Mouse (Mus musculus) neural tube, embryonic 14.5 days (tissue): ENCODE results near the gene Asic2. TPM values are rescaled to one million over a fixed set of nuclear protein-coding genes. Genes with fewer than 3 reads are reported as not detected.
"Not testable (repeated sequence)": the region's sequence is repeated elsewhere in the genome, so short reads cannot be mapped to it uniquely, and the experiment has no call there.

Source experiments
- ATAC-seq: fragments of 200-750 bp; cut with Nextera tagmentation; 2 replicates; pipeline ENCODE4 v1.8.0; 2017; ENCODE audit warnings: low read depth, mild to moderate bottlenecking, moderate TSS enrichment, moderate library complexity
- H3K27ac ChIP-seq: fragments of 300-500 bp; sonication (generic); 2 replicates; pipeline ENCODE4 v1.5.1; 2014; ENCODE audit warnings: low read depth, mild to moderate bottlenecking, control low read depth, low read length, moderate library complexity, mixed read lengths
- H3K27me3 ChIP-seq: fragments of 300-500 bp; sonication (generic); 2 replicates; pipeline ENCODE4 v1.6.1; 2014; ENCODE audit warnings: low read length; ENCODE audit not compliant: control insufficient read depth, insufficient read depth
- H3K36me3 ChIP-seq: fragments of 300-500 bp; sonication (generic); 2 replicates; pipeline ENCODE4 v1.6.1; 2014; ENCODE audit warnings: low read length, mixed read lengths; ENCODE audit not compliant: control insufficient read depth, insufficient read depth
- H3K4me1 ChIP-seq: fragments of 300-500 bp; sonication (generic); 2 replicates; pipeline ENCODE4 v1.6.1; 2014; ENCODE audit warnings: low read length; ENCODE audit not compliant: control insufficient read depth, insufficient read depth
- H3K4me2 ChIP-seq: fragments of 300-500 bp; sonication (generic); 2 replicates; pipeline ENCODE4 v1.6.1; 2014; ENCODE audit warnings: mild to moderate bottlenecking, low read depth, low read length, control low read depth
- H3K4me3 ChIP-seq: fragments of 300-500 bp; sonication (generic); 2 replicates; pipeline ENCODE4 v1.5.1; 2014; ENCODE audit warnings: low read depth, low read length, control low read depth, mixed read lengths
- H3K9ac ChIP-seq: fragments of 300-500 bp; sonication (generic); replicated peaks from 2 replicates; pipeline ENCODE4 v1.6.1; 2014; ENCODE audit warnings: low read depth, mild to moderate bottlenecking, control low read depth, low read length, mixed read lengths
- H3K9me3 ChIP-seq: fragments of 300-500 bp; sonication (generic); 2 replicates; pipeline ENCODE4 v1.6.1; 2016; ENCODE audit warnings: low read length; ENCODE audit not compliant: control insufficient read depth
- WGBS: fragments of 180-500 bp; shearing (Covaris S2); extraction: QIAGEN DNeasy Blood & Tissue Kit; methylation state at CpG from one replicate; pipeline ENCODE4 v1.1.7; 2014; 5-methylcytosine and 5-hydroxymethylcytosine counted together
- polyA plus RNA-seq: library from polyadenylated mRNA; unstranded; fragments of >200 nt; fragmentation: Nextera tagmentation; extraction: Ambion mirVana; gene quantifications from 2 replicates; pipeline ENCODE4 v1.2.1, GENCODE M21; 2014

Asic2 gene
- polyA plus RNA-seq, 1 experiment from 2014 or later: 16.2 TPM

GRCm38 (mm10) chr11:81350498-81350897 is 617.8 kb downstream of the Asic2 start:
- H3K4me1 ChIP-seq, H3K36me3 ChIP-seq, H3K4me3 ChIP-seq, H3K27me3 ChIP-seq, H3K27ac ChIP-seq, H3K9ac ChIP-seq, H3K4me2 ChIP-seq, H3K9me3 ChIP-seq, ATAC-seq: not testable (repeated sequence)
- WGBS: 83% methylated on average over 5 of the region's 6 CpGs

GRCm38 (mm10) chr11:81331977-81332376 is 636.3 kb downstream of the Asic2 start:
- Histone ChIP-seq H3K9ac (no peak overlapping the region), H3K4me3 (no peak overlapping the region), H3K27ac (no peak overlapping the region), H3K27me3 (no peaks in the 10 kb centered on the region), H3K36me3 (no peaks in the 10 kb centered on the region), H3K4me2 (no peak overlapping the region), H3K9me3 (no peaks in the 10 kb centered on the region), H3K4me1 (no peaks in the 10 kb centered on the region)
- 73% methylated on average over 2 of the region's 2 CpGs for WGBS
- ATAC-seq: no peak

GRCm38 (mm10) chr11:81330982-81331381 is 637.3 kb downstream of the Asic2 start:
- Histone ChIP-seq H3K4me1 (no peaks in the 10 kb centered on the region), H3K9ac (no peak overlapping the region), H3K27me3 (no peaks in the 10 kb centered on the region), H3K4me2 (no peak overlapping the region), H3K27ac (no peak overlapping the region), H3K9me3 (no peaks in the 10 kb centered on the region), H3K36me3 (no peaks in the 10 kb centered on the region), H3K4me3 (no peak overlapping the region)
- ATAC-seq: no peak
- WGBS: 85% methylated on average over 3 of the region's 3 CpGs

GRCm38 (mm10) chr11:81328088-81328487 is 640.2 kb downstream of the Asic2 start:
- ATAC-seq: no peak
- no peak overlapping the region for H3K4me3 ChIP-seq
- H3K36me3 ChIP-seq: no peaks in the 10 kb centered on the region
- H3K27me3 ChIP-seq: no peaks in the 10 kb centered on the region
- no peaks in the 10 kb centered on the region for H3K9me3 ChIP-seq
- H3K4me2 ChIP-seq: no peak overlapping the region
- WGBS: 84% methylated on average over 5 of the region's 5 CpGs
- H3K27ac ChIP-seq: no peak overlapping the region
- H3K4me1 ChIP-seq: no peaks in the 10 kb centered on the region
- H3K9ac ChIP-seq: no peak overlapping the region

GRCm38 (mm10) chr11:81323146-81323545 is 645.1 kb downstream of the Asic2 start:
- Histone ChIP-seq H3K27ac (no peak overlapping the region), H3K36me3 (no peaks in the 10 kb centered on the region), H3K9ac (no peak overlapping the region), H3K4me2 (no peak overlapping the region), H3K4me3 (no peak overlapping the region), H3K4me1 (no peaks in the 10 kb centered on the region), H3K27me3 (no peaks in the 10 kb centered on the region), H3K9me3 (no peaks in the 10 kb centered on the region)
- no peak for ATAC-seq
- WGBS: 87% methylated on average over 4 of the region's 4 CpGs

- Histone ChIP-seq H3K27me3 (no peaks in the 10 kb centered on the region), H3K9ac (no peak overlapping the region), H3K4me2 (no peak overlapping the region), H3K36me3 (no peaks in the 10 kb centered on the region), H3K9me3 (no peaks in the 10 kb centered on the region), H3K27ac (no peak overlapping the region), H3K4me1 (no peaks in the 10 kb centered on the region), H3K4me3 (no peak overlapping the region)
- no peak for ATAC-seq
- 95% methylated on average over 8 of the region's 8 CpGs for whole genome bisulfite sequencing
Observed at GRCm38 (mm10) chr11:81322466-81322865, 645.8 kb downstream of the Asic2 start.

GRCm38 (mm10) chr11:81290041-81290440 is 678.2 kb downstream of the Asic2 start:
- ATAC-seq: no peak
- H3K36me3 ChIP-seq: no peaks in the 10 kb centered on the region

GRCm38 (mm10) chr11:81283185-81283584 is 685.1 kb downstream of the Asic2 start:
- Histone ChIP-seq H3K4me3 (no peak overlapping the region), H3K4me2 (no peak overlapping the region), H3K9me3 (no peaks in the 10 kb centered on the region), H3K27me3 (no peaks in the 10 kb centered on the region), H3K4me1 (no peaks in the 10 kb centered on the region), H3K27ac (no peak overlapping the region), H3K9ac (no peak overlapping the region), H3K36me3 (no peaks in the 10 kb centered on the region)
- no peak for ATAC-seq
- WGBS: 31% methylated on average over 6 of the region's 6 CpGs

More at GRCm38 (mm10) chr11:81290041-81290440, 678.2 kb downstream of the Asic2 start:
- Histone ChIP-seq H3K9ac (no peak overlapping the region), H3K27ac (no peak overlapping the region), H3K4me3 (no peak overlapping the region), H3K27me3 (no peaks in the 10 kb centered on the region), H3K4me2 (no peak overlapping the region), H3K4me1 (no peaks in the 10 kb centered on the region), H3K9me3 (no peaks in the 10 kb centered on the region)
- 19% methylated on average over 3 of the region's 3 CpGs for WGBS

GRCm38 (mm10) chr11:81280070-81280469 is 688.2 kb downstream of the Asic2 start:
- WGBS: 11% methylated on average over 2 of the region's 2 CpGs
- no peaks in the 10 kb centered on the region for H3K4me1 ChIP-seq
- no peaks in the 10 kb centered on the region for H3K27me3 ChIP-seq
- H3K4me2 ChIP-seq: no peak overlapping the region
- no peaks in the 10 kb centered on the region for H3K36me3 ChIP-seq
- no peaks in the 10 kb centered on the region for H3K9me3 ChIP-seq
- H3K27ac ChIP-seq: no peak overlapping the region
- H3K4me3 ChIP-seq: no peak overlapping the region
- ATAC-seq: no peak
- H3K9ac ChIP-seq: no peak overlapping the region

- Histone ChIP-seq H3K9ac (no peak overlapping the region), H3K36me3 (no peaks in the 10 kb centered on the region), H3K4me2 (no peak overlapping the region), H3K27ac (no peak overlapping the region), H3K9me3 (no peaks in the 10 kb centered on the region), H3K27me3 (no peaks in the 10 kb centered on the region), H3K4me3 (no peak overlapping the region), H3K4me1 (no peaks in the 10 kb centered on the region)
- ATAC-seq: no peak
- 55% methylated on average over 5 of the region's 5 CpGs for WGBS
Observed at GRCm38 (mm10) chr11:81277406-81277805, 690.9 kb downstream of the Asic2 start.
